Mouse (Mus musculus): ENCODE measurements around the gene Sdc1. TPM values are rescaled to one million over a fixed set of nuclear protein-coding genes. Genes with fewer than 3 reads are reported as not detected.

Sdc1 gene
- polyA plus RNA-seq, 2 experiments = 15.8 to 16.8 TPM

- 63% methylated on average over 12 of the region's 12 CpGs for WGBS (ENCODE audit: insufficient replicate concordance)
- H3K4me3 ChIP-seq (ENCODE audit: insufficient read depth in 1 of 2, low read depth in 2 of 2, low read length in 2 of 2) = no peak overlapping the region
Measured at GRCm38 (mm10) chr12:8786984-8787730, 16.0 kb downstream of the Sdc1 start.

GRCm38 (mm10) chr12:8788469-8788868 is 17.3 kb downstream of the Sdc1 start:
- TF ChIP-seq CTCF (IDR thresholded peaks at IDR 0.05; ENCODE audit: low read depth) (no peak), EP300 (IDR thresholded peaks at IDR 0.05; ENCODE audit: low read depth) (no peak)
- Histone ChIP-seq H3K27ac (no peak overlapping the region), H3K4me1 (replicated peaks; ENCODE audit: control insufficient read depth in 2 of 2, insufficient read depth in 2 of 2, low read length in 1 of 2) (peaks cover 0 to 2% of the 10 kb centered on the region in 2 experiments; a peak in 1 of 4 replicates), H3K4me2 (ENCODE audit: low read depth) (no peak overlapping the region), H3K27me3 (ENCODE audit: control insufficient read depth, insufficient read depth, low read length) (no peaks in the 10 kb centered on the region), H3K36me3 (replicated peaks; ENCODE audit: control insufficient read depth, insufficient read depth, low read depth) (no peaks in the 10 kb centered on the region), H3K9ac (replicated peaks) (no peak overlapping the region), H3K9me3 (ENCODE audit: control insufficient read depth, low read length) (no peaks in the 10 kb centered on the region), H3K4me3 (ENCODE audit: insufficient read depth in 1 of 2, low read depth in 2 of 2, low read length in 2 of 2) (no peak overlapping the region)
- WGBS (ENCODE audit: insufficient replicate concordance) = 56% methylated on average over 3 of the region's 3 CpGs
- no peak for DNase-seq (ENCODE audit: low read depth in 3 of 3, low spot score in 3 of 3)
- no peak for ATAC-seq (ENCODE audit: insufficient read depth)

More at GRCm38 (mm10) chr12:8786984-8787730, 16.0 kb downstream of the Sdc1 start:
- no peak for DNase-seq (ENCODE audit: low read depth in 3 of 3, low spot score in 3 of 3)
- Histone ChIP-seq H3K9ac (replicated peaks) (no peak overlapping the region), H3K27me3 (ENCODE audit: control insufficient read depth, insufficient read depth, low read length) (no peaks in the 10 kb centered on the region), H3K4me2 (ENCODE audit: low read depth) (no peak overlapping the region), H3K4me1 (replicated peaks; ENCODE audit: control insufficient read depth in 2 of 2, insufficient read depth in 2 of 2, low read length in 1 of 2) (no peaks in the 10 kb centered on the region), H3K27ac (no peak overlapping the region), H3K36me3 (replicated peaks; ENCODE audit: control insufficient read depth, insufficient read depth, low read depth) (no peaks in the 10 kb centered on the region), H3K9me3 (ENCODE audit: control insufficient read depth, low read length) (no peaks in the 10 kb centered on the region)
- no peak for TF ChIP-seq EP300 (IDR thresholded peaks at IDR 0.05; ENCODE audit: low read depth)
- TF ChIP-seq CTCF (IDR thresholded peaks at IDR 0.05; ENCODE audit: low read depth) = no peak
- ATAC-seq (ENCODE audit: insufficient read depth) = no peak

- no peak overlapping the region for H3K4me2 ChIP-seq (ENCODE audit: low read depth)
- no peaks in the 10 kb centered on the region for H3K27me3 ChIP-seq (ENCODE audit: control insufficient read depth, insufficient read depth, low read length)
- no peaks in the 10 kb centered on the region for H3K9me3 ChIP-seq (ENCODE audit: control insufficient read depth, low read length)
- ATAC-seq (ENCODE audit: insufficient read depth) = no peak
- no peak for DNase-seq (ENCODE audit: low read depth in 3 of 3, low spot score in 3 of 3)
- WGBS (ENCODE audit: insufficient replicate concordance) = 77% methylated on average over 12 of the region's 12 CpGs
- H3K4me1 ChIP-seq (replicated peaks; ENCODE audit: control insufficient read depth in 2 of 2, insufficient read depth in 2 of 2, low read length in 1 of 2) = peaks cover 0 to 2% of the 10 kb centered on the region in 2 experiments; a peak in 1 of 4 replicates
- H3K4me3 ChIP-seq (ENCODE audit: insufficient read depth in 1 of 2, low read depth in 2 of 2, low read length in 2 of 2) = no peak overlapping the region
- no peaks in the 10 kb centered on the region for H3K36me3 ChIP-seq (replicated peaks; ENCODE audit: control insufficient read depth, insufficient read depth, low read depth)
- TF ChIP-seq CTCF (IDR thresholded peaks at IDR 0.05; ENCODE audit: low read depth) (no peak), EP300 (IDR thresholded peaks at IDR 0.05; ENCODE audit: low read depth) (no peak)
- H3K9ac ChIP-seq (replicated peaks) = no peak overlapping the region
- no peak overlapping the region for H3K27ac ChIP-seq
Measured at GRCm38 (mm10) chr12:8790615-8791014, 19.5 kb downstream of the Sdc1 start.

- Histone ChIP-seq H3K36me3 (replicated peaks; ENCODE audit: control insufficient read depth, insufficient read depth, low read depth) (no peaks in the 10 kb centered on the region), H3K27me3 (ENCODE audit: control insufficient read depth, insufficient read depth, low read length) (no peaks in the 10 kb centered on the region), H3K4me2 (ENCODE audit: low read depth) (no peak overlapping the region), H3K9ac (replicated peaks) (no peak overlapping the region), H3K4me3 (ENCODE audit: insufficient read depth in 1 of 2, low read depth in 2 of 2, low read length in 2 of 2) (no peak overlapping the region), H3K9me3 (ENCODE audit: control insufficient read depth, low read length) (no peaks in the 10 kb centered on the region), H3K27ac (no peak overlapping the region), H3K4me1 (replicated peaks; ENCODE audit: control insufficient read depth in 2 of 2, insufficient read depth in 2 of 2, low read length in 1 of 2) (peaks cover 0 to 2% of the 10 kb centered on the region in 2 experiments; a peak in 1 of 4 replicates)
- ATAC-seq (ENCODE audit: insufficient read depth) = peak; percentile 65
- DNase-seq (ENCODE audit: low read depth in 3 of 3, low spot score in 3 of 3) = no peak
- 80% methylated on average over 2 of the region's 2 CpGs for WGBS (ENCODE audit: insufficient replicate concordance)
- TF ChIP-seq EP300 (IDR thresholded peaks at IDR 0.05; ENCODE audit: low read depth) (no peak), CTCF (IDR thresholded peaks at IDR 0.05; ENCODE audit: low read depth) (no peak)
Measured at GRCm38 (mm10) chr12:8793410-8794051, 22.4 kb downstream of the Sdc1 start.

GRCm38 (mm10) chr12:8797936-8798335 is 26.8 kb downstream of the Sdc1 start:
- Histone ChIP-seq H3K36me3 (replicated peaks; ENCODE audit: control insufficient read depth, insufficient read depth, low read depth) (no peaks in the 10 kb centered on the region), H3K27me3 (ENCODE audit: control insufficient read depth, insufficient read depth, low read length) (no peaks in the 10 kb centered on the region), H3K4me1 (replicated peaks; ENCODE audit: control insufficient read depth in 2 of 2, insufficient read depth in 2 of 2, low read length in 1 of 2) (peaks cover 0 to 2% of the 10 kb centered on the region in 2 experiments; a peak in 1 of 4 replicates), H3K4me2 (ENCODE audit: low read depth) (no peak overlapping the region), H3K27ac (no peak overlapping the region), H3K4me3 (ENCODE audit: insufficient read depth in 1 of 2, low read depth in 2 of 2, low read length in 2 of 2) (no peak overlapping the region), H3K9me3 (ENCODE audit: control insufficient read depth, low read length) (no peaks in the 10 kb centered on the region), H3K9ac (replicated peaks) (no peak overlapping the region)
- TF ChIP-seq CTCF (IDR thresholded peaks at IDR 0.05; ENCODE audit: low read depth) = no peak
- no peak for TF ChIP-seq EP300 (IDR thresholded peaks at IDR 0.05; ENCODE audit: low read depth)
- DNase-seq (ENCODE audit: low read depth in 3 of 3, low spot score in 3 of 3) (no peak), ATAC-seq (ENCODE audit: insufficient read depth) (no peak)
- 72% methylated on average over 7 of the region's 7 CpGs for WGBS (ENCODE audit: insufficient replicate concordance)
